Mouse (Mus musculus): ENCODE results near the gene Mysm1.

The Mysm1 gene

GRCm38 (mm10) chr4:94978590-94979499 is at the start of gene Mysm1:
Gene Mysm1, minus strand, starts transcription at chr4:94979100.
- DNase-seq: peak; percentile 96 to 97

DNA sequence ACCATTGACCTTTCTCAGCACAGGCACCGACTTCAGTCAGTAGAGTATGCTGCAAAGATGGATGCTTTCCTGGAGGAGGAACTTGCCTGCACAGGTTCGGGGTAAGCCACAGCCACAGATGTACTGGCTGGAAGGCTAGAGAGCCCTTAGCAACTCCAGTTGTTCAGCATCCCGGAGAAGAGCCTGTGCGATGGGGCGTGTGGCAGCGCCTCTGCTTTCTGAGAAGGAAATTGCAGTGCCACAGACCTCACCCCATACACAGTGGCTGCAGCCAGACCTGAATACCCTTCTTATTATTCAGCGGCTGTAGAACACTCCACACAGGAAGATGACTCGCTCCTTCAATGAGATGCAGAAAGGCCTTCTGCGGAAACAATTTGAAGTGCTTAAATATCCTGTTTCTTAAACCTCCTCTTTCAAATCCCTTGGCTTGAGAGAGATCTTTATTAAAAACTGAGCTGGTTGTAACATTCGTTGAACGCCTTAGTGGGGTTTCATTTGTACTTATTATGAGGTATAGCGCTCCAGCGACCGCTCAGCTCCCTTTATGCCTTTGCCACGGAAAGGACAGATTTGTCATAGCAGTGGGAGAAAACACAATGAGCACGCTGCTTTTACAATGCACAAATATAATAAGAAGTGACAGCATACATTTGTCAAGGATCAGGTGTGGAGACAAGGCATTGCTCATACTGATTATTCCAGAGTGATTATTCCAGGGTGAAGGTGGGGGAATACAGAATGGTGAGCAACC is 47.1 kb upstream of the Mysm1 start:
- DNase-seq: peak in 1 of 2 experiments; percentile 12

GRCm38 (mm10) chr4:95023350-95023953 is 44.6 kb upstream of the Mysm1 start:
- DNase-seq: peak in 1 of 2 experiments; percentile 44

DNA sequence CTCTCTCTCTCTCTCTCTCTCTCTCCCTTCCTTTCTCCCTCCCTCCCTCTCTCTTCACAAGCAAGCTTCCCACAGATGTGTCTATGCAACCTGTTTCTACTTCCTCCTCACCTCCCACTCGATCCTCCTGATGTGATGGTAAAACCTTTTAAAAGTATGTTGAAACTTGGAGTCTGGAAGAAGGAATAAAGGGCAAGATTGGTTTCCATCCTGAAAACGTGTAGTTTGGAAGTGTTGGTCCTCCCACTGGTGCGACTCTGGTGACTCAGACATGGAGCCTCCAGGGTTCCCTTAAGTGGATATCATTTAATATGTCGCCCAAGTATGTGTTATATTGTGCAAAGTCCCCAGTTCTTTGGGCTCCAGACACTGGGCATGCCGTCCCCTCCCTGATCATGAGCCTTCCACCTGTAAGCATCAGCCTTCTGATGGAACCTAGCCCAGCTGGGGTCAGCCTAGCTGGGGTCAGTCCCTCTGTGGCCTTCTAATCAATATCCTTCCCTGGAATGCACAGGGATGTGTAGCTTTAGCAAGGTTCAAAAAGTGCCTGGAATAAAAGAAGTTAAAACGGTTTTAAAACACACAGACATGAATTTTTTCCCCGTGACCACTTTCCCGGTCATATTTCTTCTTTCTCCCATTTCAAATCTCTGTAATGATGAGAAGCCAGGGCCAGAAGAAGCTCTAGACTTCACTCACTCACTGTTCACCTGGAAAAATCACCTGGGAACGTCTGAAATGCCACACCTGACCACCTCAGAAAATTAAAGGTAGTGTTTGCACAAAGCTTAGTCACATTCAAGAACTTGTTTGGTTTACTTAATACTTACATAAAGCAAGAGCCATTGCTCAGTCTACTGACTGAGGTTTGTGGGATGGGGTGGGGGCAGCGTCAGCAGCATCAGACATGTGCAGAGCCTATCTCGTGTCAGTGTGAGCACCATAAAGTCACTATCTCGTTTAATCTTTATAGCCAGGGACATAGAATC is 43.0 kb upstream of the Mysm1 start:
- DNase-seq: no peak

GRCm38 (mm10) chr4:95020201-95020600 is 41.3 kb upstream of the Mysm1 start:
- DNase-seq: no peak

DNA sequence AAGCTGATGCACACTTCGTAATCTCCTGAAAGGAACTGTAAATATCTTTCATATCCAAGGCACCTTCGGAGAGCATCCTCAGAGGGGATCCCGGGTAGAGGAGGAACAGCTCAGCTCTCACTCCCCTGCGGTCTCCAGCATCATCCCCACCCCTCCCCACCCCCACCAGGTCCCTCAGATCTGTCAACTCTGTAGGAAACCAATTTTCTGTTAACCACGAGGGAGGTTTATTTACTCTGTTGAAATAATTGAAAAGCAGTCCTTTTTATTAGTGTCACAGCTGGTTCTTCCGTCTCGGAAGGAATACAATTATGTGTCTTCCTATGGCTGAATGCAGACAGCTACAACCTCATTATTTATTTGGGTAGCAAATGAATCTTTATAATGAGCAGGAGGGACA is 39.3 kb upstream of the Mysm1 start:
- no peak for DNase-seq

DNA sequence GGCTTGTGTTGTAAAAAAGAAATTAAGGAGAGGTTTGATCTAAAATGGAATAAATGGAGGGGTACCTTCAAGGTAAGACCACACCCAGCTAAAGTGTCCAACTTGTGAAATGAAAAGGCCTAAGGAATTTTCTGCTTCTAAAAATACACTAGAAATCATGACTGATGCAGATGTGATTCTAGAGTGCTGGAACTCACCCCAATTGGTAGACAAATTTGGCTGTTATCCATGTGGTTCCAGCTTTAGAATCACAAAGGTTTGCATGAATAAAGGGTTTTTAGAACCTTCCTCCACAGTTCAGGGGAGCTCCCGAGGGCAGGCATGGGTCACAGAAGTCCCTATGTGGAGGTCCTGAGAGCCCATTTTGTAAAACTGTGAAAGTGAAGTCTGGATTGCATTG is 33.8 kb upstream of the Mysm1 start:
- no peak for DNase-seq

GRCm38 (mm10) chr4:95012256-95012655 is 33.4 kb upstream of the Mysm1 start:
- no peak for DNase-seq

DNA sequence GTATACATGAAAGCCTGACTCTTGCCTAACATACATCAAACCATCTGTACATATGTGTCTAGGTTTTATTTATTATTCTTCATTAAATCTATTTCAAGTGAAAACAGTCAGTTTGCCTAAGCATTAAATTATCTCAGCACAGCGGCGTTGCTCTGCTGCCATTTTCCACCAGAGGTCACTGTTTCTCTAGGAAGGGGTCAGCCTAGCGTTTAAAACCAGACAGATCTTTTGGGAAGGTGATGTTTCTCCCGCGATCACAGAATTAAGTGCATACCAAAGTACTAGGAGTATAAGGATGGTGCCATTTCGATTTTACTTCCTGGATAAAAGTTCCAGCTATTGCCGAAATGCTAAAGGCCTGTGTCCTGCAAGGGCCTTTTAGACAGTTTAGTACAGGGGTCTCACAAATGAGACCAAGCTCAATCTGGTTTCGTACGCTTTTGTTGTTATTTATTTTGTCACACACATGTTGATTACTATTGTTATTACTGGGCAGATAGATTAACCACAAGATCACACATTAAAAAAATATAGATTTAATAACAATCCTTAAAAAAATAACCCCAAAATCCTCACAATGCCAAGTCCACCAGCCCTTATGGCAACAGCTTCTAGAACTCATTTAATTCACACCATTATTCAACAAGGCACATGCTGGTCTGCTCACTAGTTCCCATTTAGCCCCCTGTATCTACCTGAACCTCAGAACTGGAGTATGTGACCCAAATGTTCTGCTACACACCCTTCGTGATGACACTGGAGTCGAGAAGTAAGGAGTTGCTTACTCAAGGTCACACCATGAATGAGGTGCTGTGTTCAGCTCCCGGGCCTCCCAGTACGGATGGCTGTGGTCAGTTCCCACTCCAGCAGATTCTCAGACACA is 29.5 kb upstream of the Mysm1 start:
- peak; percentile 53 to 82 for DNase-seq

DNA sequence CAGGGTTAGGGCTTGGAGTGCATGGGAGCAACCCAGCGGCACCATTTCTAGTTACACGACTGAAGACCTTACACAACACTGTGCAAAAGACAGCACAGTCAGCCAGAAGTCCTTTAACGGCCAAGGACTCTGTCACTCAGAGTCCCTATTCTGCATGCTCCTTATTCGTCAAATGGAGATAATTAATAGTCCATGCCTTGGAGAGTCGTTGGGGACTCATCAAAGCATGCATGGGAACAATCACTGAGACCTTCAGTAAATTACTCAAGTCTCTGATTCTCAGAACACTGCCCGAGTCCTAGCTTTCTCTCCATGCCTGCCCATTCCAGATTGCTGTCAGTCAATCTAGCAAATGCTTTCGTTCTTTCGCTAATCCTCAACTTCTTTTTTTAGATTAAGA is 28.9 kb upstream of the Mysm1 start:
- no peak for DNase-seq

GRCm38 (mm10) chr4:95005251-95005830 is 26.4 kb upstream of the Mysm1 start:
- DNase-seq: no peak

GRCm38 (mm10) chr4:95001043-95001775 is 22.3 kb upstream of the Mysm1 start:
- no peak for DNase-seq

GRCm38 (mm10) chr4:95000147-95000546 is 21.2 kb upstream of the Mysm1 start:
- DNase-seq: no peak

- DNase-seq: peak in 1 of 2 experiments; percentile 46
Observed at GRCm38 (mm10) chr4:94999249-94999648, 20.3 kb upstream of the Mysm1 start.

DNA sequence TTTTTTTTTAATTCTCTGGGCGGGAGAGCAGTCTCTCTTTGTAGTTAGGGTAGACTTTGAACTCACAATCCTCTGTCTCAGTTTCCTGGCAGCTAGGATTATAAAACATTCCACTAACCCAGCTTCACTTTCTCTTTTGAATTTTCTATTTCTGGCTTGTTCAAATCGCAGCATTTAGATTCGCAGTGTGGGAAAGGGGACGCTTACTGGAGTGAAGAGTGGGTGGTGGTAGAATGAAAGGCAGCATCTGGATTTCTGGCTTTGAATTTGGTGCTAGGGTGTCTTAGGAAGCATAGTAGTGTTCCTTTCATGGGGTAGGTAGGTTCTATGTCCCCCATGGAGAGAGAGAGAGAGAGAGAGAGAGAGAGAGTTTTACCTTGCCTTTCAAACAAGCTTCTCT is 17.0 kb upstream of the Mysm1 start:
- no peak for DNase-seq

- DNase-seq: no peak
Observed at GRCm38 (mm10) chr4:94990204-94990603, 11.3 kb upstream of the Mysm1 start.

- no peak for DNase-seq
Observed at GRCm38 (mm10) chr4:94987725-94988124, 8.8 kb upstream of the Mysm1 start.

DNA sequence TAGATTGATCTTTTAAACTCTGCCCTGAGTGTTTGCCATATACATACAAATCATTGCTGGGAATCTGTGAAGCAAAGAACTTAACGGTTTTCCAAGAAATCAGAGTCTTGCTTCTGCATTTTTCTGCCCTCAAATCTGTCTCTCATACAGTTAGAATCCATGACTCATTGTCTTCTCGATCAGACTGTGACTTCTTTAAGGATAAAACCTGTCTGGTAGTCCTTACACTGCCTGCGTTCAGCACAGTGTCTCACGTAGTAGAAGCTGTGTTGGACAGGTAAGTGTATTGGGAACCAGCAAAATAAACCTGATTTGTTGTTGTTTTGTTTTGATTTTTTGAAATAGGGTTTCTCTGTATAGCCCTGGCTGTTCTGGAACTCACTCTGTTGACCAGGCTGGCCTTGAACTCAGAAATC is 608 bp upstream of the Mysm1 start:
- no peak for DNase-seq

- DNase-seq: no peak
Observed at GRCm38 (mm10) chr4:94973321-94973720, 5.6 kb downstream of the Mysm1 start.

DNA sequence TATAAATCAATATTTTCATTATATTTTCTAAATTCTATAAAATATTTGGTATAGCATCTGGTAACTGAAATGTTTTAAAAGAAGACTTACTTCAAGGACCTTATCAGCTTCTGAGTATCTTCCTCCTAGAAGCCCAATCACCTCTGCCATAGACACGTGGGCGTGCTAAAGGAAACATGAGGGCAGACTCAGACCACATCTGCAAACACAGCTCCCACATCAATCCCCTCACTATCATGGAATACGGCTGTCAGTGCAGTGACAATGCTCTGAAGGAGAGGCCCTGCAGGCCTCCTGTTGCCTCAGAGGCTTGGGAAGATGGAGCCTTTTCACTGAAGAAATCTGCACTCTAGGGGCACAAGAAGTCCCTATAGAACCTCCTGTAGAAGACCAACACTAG is 26.1 kb downstream of the Mysm1 start:
- DNase-seq: no peak
